Mouse (Mus musculus): ENCODE data around the gene Tlr4. TPM values are rescaled to one million over a fixed set of nuclear protein-coding genes. Genes with fewer than 3 reads are reported as not detected.

Gene Tlr4
- 0.82 and 1.1 TPM in 2 replicates for polyA plus RNA-seq (2012; rRNA removed)

DNA sequence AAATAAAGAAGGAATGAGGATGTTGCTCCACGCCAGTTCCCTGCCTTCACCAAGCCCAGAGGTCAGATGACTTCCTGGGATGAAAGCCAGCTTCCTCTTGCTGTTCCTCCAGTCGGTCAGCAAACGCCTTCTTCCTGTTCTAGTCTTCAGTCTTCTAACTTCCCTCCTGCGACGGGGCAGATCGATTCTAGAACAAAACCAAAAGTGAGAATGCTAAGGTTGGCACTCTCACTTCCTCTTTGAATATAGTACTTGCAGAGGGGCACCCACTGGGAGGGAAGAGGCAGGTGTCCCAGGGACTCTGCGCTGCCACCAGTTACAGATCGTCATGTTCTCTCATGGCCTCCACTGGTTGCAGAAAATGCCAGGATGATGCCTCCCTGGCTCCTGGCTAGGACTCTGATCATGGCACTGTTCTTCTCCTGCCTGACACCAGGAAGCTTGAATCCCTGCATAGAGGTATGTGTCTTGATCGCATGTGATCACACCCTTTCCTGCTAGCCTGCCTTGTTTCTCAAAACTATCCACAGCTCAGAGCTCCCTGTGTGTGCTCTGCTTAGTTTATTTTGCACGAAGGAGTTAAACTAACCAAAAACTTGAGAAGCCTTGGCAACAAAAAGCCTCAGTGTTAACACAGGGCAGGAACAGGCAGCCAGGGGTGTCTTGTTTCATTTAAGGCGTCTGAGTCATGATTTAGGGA is at the start of gene Tlr4:
Tlr4 (plus strand) TSS at position 122 of the 700 bp plus-strand sequence.
- peak; percentile 17 to 54 for DNase-seq (ENCODE audit: extremely low spot score in 1 of 2, low spot score in 1 of 2)

GRCm38 (mm10) chr4:66794283-66794682 is 33.1 kb upstream of the Tlr4 start:
- no peak for DNase-seq (ENCODE audit: extremely low spot score in 1 of 2, low spot score in 1 of 2)

- DNase-seq (ENCODE audit: extremely low spot score in 1 of 2, low spot score in 1 of 2) = no peak
Observed at GRCm38 (mm10) chr4:66796683-66797082, 30.7 kb upstream of the Tlr4 start.

DNA sequence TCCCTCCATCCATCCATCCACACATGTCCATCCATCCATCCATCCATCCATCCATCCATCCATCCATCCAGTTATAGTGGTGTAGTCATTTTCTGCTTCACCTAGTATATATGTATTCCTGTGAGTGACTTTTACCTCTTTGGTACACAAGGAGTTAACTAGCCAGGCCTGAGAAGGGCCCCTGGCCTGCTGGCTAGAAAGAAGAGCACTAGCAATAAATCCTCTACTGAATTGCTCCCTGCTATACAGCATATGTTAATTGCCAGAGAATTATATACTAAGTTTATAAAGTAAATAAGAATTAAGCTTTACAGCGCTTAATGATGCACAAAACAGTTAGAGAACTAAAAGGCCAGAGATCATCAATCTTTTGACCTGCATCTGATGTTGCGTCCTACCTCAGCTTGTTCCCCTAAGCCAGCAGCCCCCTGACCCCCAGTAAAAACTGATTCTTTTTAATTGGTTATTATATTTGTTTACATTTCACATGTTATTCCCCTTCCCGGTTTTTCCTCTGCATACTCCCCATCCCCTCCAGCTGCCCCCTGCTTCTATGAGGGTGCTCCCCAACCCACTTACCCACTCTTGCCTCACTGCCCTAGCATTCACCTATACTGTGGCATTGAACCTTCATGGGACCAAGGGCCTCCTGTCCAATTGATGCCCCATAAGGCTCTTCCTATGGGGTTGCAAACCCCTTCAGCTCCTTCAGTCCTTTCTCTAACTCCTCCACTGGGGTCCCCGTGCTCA is 22.7 kb upstream of the Tlr4 start:
- no peak for DNase-seq (ENCODE audit: extremely low spot score in 1 of 2, low spot score in 1 of 2)

DNA sequence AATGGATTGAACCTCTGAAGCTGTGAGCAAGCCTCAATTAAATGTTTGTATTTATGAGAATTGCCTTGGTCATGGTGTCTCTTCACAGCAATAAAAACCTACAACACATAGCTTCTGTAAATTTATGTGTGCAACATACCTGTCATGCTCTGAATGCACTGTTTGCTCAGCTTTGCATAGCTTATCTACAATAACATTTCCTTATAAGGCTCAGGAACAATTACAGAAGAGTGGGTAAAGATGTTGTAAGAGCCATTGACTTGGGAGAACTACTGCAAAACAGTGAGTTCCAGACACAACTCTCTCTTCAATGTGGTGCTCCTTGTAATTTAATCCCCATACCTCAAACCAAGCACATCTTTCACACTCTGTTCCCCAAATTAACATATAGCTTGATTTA is 21.6 kb upstream of the Tlr4 start:
- no peak for DNase-seq (ENCODE audit: extremely low spot score in 1 of 2, low spot score in 1 of 2)

GRCm38 (mm10) chr4:66816364-66817026 is 10.9 kb upstream of the Tlr4 start:
- no peak for DNase-seq (ENCODE audit: extremely low spot score in 1 of 2, low spot score in 1 of 2)

GRCm38 (mm10) chr4:66821171-66821570 is 6.2 kb upstream of the Tlr4 start:
- peak in 1 of 2 experiments; percentile 6 for DNase-seq (ENCODE audit: extremely low spot score in 1 of 2, low spot score in 1 of 2)

- DNase-seq (ENCODE audit: extremely low spot score in 1 of 2, low spot score in 1 of 2) = no peak
Observed at GRCm38 (mm10) chr4:66821764-66822163, 5.6 kb upstream of the Tlr4 start.

GRCm38 (mm10) chr4:66828163-66828668 is 832 bp downstream of the Tlr4 start:
- no peak for DNase-seq (ENCODE audit: extremely low spot score in 1 of 2, low spot score in 1 of 2)

GRCm38 (mm10) chr4:66828686-66829085 is 1.3 kb downstream of the Tlr4 start:
- DNase-seq (ENCODE audit: extremely low spot score in 1 of 2, low spot score in 1 of 2) = no peak

- DNase-seq (ENCODE audit: extremely low spot score in 1 of 2, low spot score in 1 of 2) = no peak
Observed at GRCm38 (mm10) chr4:66838071-66838470, 10.7 kb downstream of the Tlr4 start.

- DNase-seq (ENCODE audit: extremely low spot score in 1 of 2, low spot score in 1 of 2) = no peak
Observed at GRCm38 (mm10) chr4:66843255-66843654, 15.9 kb downstream of the Tlr4 start.

DNA sequence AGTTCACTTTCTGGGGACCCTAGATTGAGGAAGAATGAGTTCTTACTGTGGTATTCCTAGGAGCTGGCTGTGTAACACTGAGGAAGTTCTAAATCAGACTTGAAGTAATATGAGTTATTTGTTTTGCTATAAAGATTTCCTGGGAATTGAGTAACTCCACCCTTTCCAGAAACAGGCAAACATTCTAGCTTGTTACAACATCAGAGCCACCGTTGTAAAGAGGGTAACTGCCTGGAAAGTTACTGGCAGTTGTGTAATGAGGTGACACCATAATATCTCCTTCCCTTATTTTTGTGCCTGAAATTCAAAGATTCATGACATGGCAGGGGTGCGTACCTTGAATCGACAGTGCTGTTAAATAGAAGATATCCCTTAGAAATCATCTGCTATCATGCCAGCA is 24.6 kb downstream of the Tlr4 start:
- DNase-seq (ENCODE audit: extremely low spot score in 1 of 2, low spot score in 1 of 2) = no peak

DNA sequence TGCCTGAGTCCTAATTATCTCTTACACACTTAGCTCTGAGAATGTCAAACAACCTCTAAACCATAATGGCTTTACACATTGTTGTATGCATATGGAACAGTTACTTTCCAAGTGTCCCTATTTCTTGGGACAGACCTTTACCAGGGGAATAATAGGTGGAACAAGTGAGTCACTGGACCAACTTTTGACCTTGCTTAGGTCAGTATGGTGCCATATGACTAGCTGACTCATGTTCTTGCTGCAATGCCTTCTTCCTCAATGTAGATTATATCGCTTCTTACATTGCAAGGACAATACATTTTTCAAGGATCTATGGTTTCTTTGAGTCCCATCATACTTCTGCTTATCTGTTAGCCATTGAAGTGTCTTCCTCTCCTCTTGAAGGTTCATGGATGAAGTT is 29.6 kb downstream of the Tlr4 start:
- no peak for DNase-seq (ENCODE audit: extremely low spot score in 1 of 2, low spot score in 1 of 2)

DNA sequence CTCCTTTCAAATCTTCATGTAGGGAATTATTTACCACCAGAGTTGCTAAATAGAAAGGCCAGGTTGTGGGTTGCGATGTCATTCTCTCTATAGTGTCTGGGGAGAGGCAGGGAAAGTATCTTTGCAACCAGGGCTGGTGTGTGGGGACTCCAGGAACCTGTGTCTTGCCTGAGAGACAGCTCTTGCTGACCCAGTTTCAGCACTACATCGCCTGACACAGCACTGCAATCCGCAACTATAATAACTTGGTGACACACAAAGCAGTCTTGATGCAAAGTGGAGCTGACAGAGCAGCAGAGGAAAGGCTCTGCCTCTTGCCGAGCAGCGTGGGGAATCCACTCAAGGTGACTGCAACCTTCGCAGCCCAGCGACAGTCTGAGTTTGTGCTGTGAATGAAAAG is 42.5 kb downstream of the Tlr4 start:
- DNase-seq (ENCODE audit: extremely low spot score in 1 of 2, low spot score in 1 of 2) = peak in 1 of 2 experiments; percentile 26

- no peak for DNase-seq (ENCODE audit: extremely low spot score in 1 of 2, low spot score in 1 of 2)
Observed at GRCm38 (mm10) chr4:66872026-66872425, 44.6 kb downstream of the Tlr4 start.

GRCm38 (mm10) chr4:66873342-66873741 is 46.0 kb downstream of the Tlr4 start:
- no peak for DNase-seq (ENCODE audit: extremely low spot score in 1 of 2, low spot score in 1 of 2)

- DNase-seq (ENCODE audit: extremely low spot score in 1 of 2, low spot score in 1 of 2) = no peak
Observed at GRCm38 (mm10) chr4:66875751-66876150, 48.4 kb downstream of the Tlr4 start.

- DNase-seq (ENCODE audit: extremely low spot score in 1 of 2, low spot score in 1 of 2) = no peak
Observed at GRCm38 (mm10) chr4:66877609-66878008, 50.2 kb downstream of the Tlr4 start.

GRCm38 (mm10) chr4:66881496-66881895 is 54.1 kb downstream of the Tlr4 start:
- DNase-seq (ENCODE audit: extremely low spot score in 1 of 2, low spot score in 1 of 2) = no peak

- DNase-seq (ENCODE audit: extremely low spot score in 1 of 2, low spot score in 1 of 2) = no peak
Observed at GRCm38 (mm10) chr4:66883264-66883663, 55.9 kb downstream of the Tlr4 start.
